Mouse (Mus musculus): ENCODE measurements around the gene Abhd14b. TPM values are rescaled to one million over a fixed set of nuclear protein-coding genes. Genes with fewer than 3 reads are reported as not detected.

The Abhd14b gene
- total RNA-seq, 1 experiment, result 1.9 TPM

DNA sequence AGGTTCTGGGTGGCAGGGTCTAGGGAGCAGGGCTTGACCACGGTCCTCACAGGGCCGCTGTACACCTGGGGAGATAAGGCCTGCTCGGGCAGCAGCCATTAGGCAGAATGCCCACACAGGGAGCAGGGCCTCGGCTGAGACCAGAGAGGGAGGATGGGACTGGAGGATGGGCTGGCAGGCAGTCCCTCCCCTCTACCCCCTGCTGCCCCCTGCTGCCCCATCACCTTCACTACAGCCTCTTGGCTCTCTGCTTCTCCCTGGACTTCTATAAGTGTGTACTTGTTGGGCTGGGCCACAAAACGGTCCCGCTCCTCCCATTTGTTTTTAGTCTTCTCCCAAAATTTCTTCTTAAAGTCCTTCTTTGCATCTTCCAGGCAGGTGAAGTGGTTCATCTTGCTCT, 27.2 kb downstream of the Abhd14b start:
- Histone ChIP-seq H3K4me3 (ENCODE audit: insufficient read depth in 1 of 2, low read depth in 1 of 2, low read length in 2 of 2, poor library complexity in 1 of 2, severe bottlenecking in 1 of 2) (peak overlapping the region; percentile 31 to 42; a peak in 2 of 4 replicates), H3K27ac (ENCODE audit: insufficient read depth, low read depth, low read length, poor library complexity, severe bottlenecking) (no peak overlapping the region), H3K4me1 (ENCODE audit: control insufficient read depth in 2 of 2, insufficient read depth in 2 of 2, low read length in 2 of 2, poor library complexity in 1 of 2) (peaks cover 5 to 27% of the 10 kb centered on the region in 2 experiments; a peak in 2 of 4 replicates), H3K9me3 (ENCODE audit: control insufficient read depth, insufficient read depth, low read depth, low read length) (no peaks in the 10 kb centered on the region), H3K9ac (ENCODE audit: insufficient read depth, low read depth, low read length, poor library complexity, severe bottlenecking) (no peak overlapping the region; the same call in 1 of the 2 replicates), H3K36me3 (ENCODE audit: control insufficient read depth, insufficient read depth, low read length, poor library complexity, severe bottlenecking) (peaks cover 2% of the 10 kb centered on the region)
- TF ChIP-seq CHD2 (IDR thresholded peaks at IDR 0.05; ENCODE audit: low read depth, low read length) (no peak), MAFK (IDR thresholded peaks at IDR 0.05; ENCODE audit: insufficient read depth, low read depth, low read length) (no peak), ZNF384 (IDR thresholded peaks at IDR 0.05; ENCODE audit: low read depth, low read length) (no peak), ZC3H11A (IDR thresholded peaks at IDR 0.05; ENCODE audit: borderline replicate concordance, low read depth, low read length) (no peak), HCFC1 (IDR thresholded peaks at IDR 0.05; ENCODE audit: borderline replicate concordance, insufficient read depth, low read length) (no peak; the same call in 1 of the 2 replicates)
- in situ Hi-C loops (cut with MboI; ENCODE audit: low sequenced_read_pairs in 2 of 2, unreplicated experiment in 2 of 2), result no loop called here
- DNase-seq (ENCODE audit: low read depth, low spot score), result no peak

DNA sequence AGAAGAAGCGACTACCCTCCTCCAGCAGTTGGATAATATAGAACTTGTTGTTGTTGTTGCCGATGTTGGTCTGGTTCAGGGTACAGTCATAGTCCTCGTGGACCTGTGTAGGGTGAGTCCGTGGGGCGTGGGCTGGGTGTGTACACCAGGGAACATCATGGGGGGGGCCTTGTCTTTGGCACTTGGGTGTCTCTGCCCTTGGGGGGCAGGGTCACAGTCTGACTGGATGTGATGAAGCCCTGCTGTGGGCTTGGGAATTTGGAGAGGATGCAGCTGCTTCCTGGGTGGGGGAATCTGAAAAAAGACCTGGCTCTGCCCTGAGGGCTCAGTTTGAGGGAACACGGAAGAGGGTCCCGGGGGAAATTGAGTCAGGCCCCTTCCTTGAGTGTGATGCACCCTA, 27.8 kb downstream of the Abhd14b start:
- in situ Hi-C loops (cut with MboI; ENCODE audit: low sequenced_read_pairs in 2 of 2, unreplicated experiment in 2 of 2), result no loop called here
- peaks cover 7% of the 10 kb centered on the region for H3K36me3 ChIP-seq (ENCODE audit: control insufficient read depth, insufficient read depth, low read length, poor library complexity, severe bottlenecking)
- no peaks in the 10 kb centered on the region for H3K9me3 ChIP-seq (ENCODE audit: control insufficient read depth, insufficient read depth, low read depth, low read length)
- H3K9ac ChIP-seq (ENCODE audit: insufficient read depth, low read depth, low read length, poor library complexity, severe bottlenecking), result no peak overlapping the region
- H3K27ac ChIP-seq (ENCODE audit: insufficient read depth, low read depth, low read length, poor library complexity, severe bottlenecking), result no peak overlapping the region
- no peak for DNase-seq (ENCODE audit: low read depth, low spot score)
- no peak for TF ChIP-seq CHD2 (IDR thresholded peaks at IDR 0.05; ENCODE audit: low read depth, low read length)
- peaks cover 5 to 24% of the 10 kb centered on the region in 2 experiments; a peak in 2 of 4 replicates for H3K4me1 ChIP-seq (ENCODE audit: control insufficient read depth in 2 of 2, insufficient read depth in 2 of 2, low read length in 2 of 2, poor library complexity in 1 of 2)
- H3K4me3 ChIP-seq (ENCODE audit: insufficient read depth in 1 of 2, low read depth in 1 of 2, low read length in 2 of 2, poor library complexity in 1 of 2, severe bottlenecking in 1 of 2), result peak overlapping the region; percentile 27 to 31; a peak in 3 of 4 replicates

DNA sequence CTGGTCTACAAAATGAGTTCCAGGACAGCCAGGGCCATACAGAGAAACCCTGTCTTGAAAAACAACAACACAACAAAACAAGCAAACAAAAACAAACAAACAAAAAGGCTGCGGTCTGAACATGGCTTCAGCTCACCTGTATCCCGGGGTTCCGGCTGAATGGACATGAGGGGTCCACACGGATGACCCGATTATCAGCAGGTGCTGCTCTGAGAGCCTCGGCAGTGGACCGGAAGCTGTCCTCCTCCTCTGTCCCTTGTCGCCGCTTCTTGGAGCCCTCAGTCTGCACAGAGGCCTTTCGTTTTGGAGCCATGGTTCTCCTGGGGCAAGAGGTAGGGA, 28.4 kb downstream of the Abhd14b start, which contains the start of gene Rrp9:
Rrp9 (plus strand) TSS at position 301 of the 339 bp plus-strand sequence.
- TF ChIP-seq ZNF384 (IDR thresholded peaks at IDR 0.05; ENCODE audit: low read depth, low read length), result no peak
- no peak for TF ChIP-seq ZC3H11A (IDR thresholded peaks at IDR 0.05; ENCODE audit: borderline replicate concordance, low read depth, low read length)
- TF ChIP-seq HCFC1 (IDR thresholded peaks at IDR 0.05; ENCODE audit: borderline replicate concordance, insufficient read depth, low read length), result no peak
- no peak for TF ChIP-seq CHD2 (IDR thresholded peaks at IDR 0.05; ENCODE audit: low read depth, low read length)
- TF ChIP-seq MAFK (IDR thresholded peaks at IDR 0.05; ENCODE audit: insufficient read depth, low read depth, low read length), result no peak
- in situ Hi-C loops (cut with MboI; ENCODE audit: low sequenced_read_pairs in 2 of 2, unreplicated experiment in 2 of 2), result no loop called here

DNA sequence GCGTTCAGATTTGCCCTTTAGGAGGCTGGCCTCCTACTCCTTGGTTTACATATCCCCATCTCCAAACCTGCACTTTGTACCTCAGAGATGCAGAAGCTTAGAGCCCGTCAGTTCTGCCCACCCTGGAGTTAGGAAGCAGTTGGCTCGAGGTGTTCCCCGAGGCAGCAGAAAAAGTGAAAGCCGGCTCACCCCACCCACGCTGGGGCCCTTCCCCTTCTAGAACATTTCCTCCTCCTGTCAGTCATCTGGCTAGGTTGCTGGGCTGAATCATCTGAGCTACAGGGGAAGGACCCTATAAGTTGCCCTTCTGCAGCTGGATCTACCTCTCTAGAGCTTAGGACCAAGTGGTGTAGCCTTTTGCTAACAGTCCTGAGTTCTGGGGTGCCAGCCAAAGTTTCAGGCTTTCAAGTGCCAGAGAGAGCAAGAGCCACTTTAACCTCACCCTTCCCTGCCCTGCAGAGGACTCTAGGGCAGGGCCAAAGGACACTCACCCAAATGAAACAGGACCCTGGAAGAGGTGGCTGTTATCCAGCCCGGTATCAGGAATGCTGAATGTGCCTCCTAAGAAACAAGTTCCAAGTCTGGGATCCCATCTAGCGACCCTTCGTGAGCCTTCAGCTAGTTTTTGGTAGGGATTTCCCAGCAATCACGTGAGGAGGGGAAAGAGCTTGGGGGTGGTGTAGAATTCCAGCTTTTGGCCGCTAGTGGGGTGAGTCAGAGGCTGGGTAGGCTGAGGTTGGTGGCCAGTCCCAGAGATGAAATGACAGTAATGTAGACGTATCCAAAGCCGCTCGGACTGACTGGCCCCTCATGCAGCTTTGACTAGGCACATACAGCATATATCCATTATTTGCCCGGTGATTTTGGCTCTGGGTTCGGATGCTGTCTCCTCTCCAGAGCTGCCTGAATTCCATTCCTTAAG, 29.0 kb downstream of the Abhd14b start:
- peak overlapping the region; percentile 54; the same call in 1 of the 2 replicates for H3K9ac ChIP-seq (ENCODE audit: insufficient read depth, low read depth, low read length, poor library complexity, severe bottlenecking)
- no peak for DNase-seq (ENCODE audit: low read depth, low spot score)
- peaks cover 18% of the 10 kb centered on the region for H3K36me3 ChIP-seq (ENCODE audit: control insufficient read depth, insufficient read depth, low read length, poor library complexity, severe bottlenecking)
- H3K4me3 ChIP-seq (ENCODE audit: insufficient read depth in 1 of 2, low read depth in 1 of 2, low read length in 2 of 2, poor library complexity in 1 of 2, severe bottlenecking in 1 of 2), result peak overlapping the region in 1 of 2 experiments; percentile 31; a peak in 2 of 4 replicates
- H3K9me3 ChIP-seq (ENCODE audit: control insufficient read depth, insufficient read depth, low read depth, low read length), result no peaks in the 10 kb centered on the region
- TF ChIP-seq ZC3H11A (IDR thresholded peaks at IDR 0.05; ENCODE audit: borderline replicate concordance, low read depth, low read length) (no peak), HCFC1 (IDR thresholded peaks at IDR 0.05; ENCODE audit: borderline replicate concordance, insufficient read depth, low read length) (no peak), MAFK (IDR thresholded peaks at IDR 0.05; ENCODE audit: insufficient read depth, low read depth, low read length) (no peak), CHD2 (IDR thresholded peaks at IDR 0.05; ENCODE audit: low read depth, low read length) (no peak), ZNF384 (IDR thresholded peaks at IDR 0.05; ENCODE audit: low read depth, low read length) (no peak)
- no peak overlapping the region for H3K27ac ChIP-seq (ENCODE audit: insufficient read depth, low read depth, low read length, poor library complexity, severe bottlenecking)
- in situ Hi-C loops (cut with MboI; ENCODE audit: low sequenced_read_pairs in 2 of 2, unreplicated experiment in 2 of 2), result no loop called here
- peaks cover 5 to 20% of the 10 kb centered on the region in 2 experiments; a peak in 2 of 4 replicates for H3K4me1 ChIP-seq (ENCODE audit: control insufficient read depth in 2 of 2, insufficient read depth in 2 of 2, low read length in 2 of 2, poor library complexity in 1 of 2)

More for the DNA sequence above, 28.4 kb downstream of the Abhd14b start, which contains the start of gene Rrp9:
- peaks cover 5 to 24% of the 10 kb centered on the region in 2 experiments; a peak in 2 of 4 replicates for H3K4me1 ChIP-seq (ENCODE audit: control insufficient read depth in 2 of 2, insufficient read depth in 2 of 2, low read length in 2 of 2, poor library complexity in 1 of 2)
- no peaks in the 10 kb centered on the region for H3K9me3 ChIP-seq (ENCODE audit: control insufficient read depth, insufficient read depth, low read depth, low read length)
- peaks cover 12% of the 10 kb centered on the region for H3K36me3 ChIP-seq (ENCODE audit: control insufficient read depth, insufficient read depth, low read length, poor library complexity, severe bottlenecking)
- no peak within 1 kb of the TSS for H3K27ac ChIP-seq (ENCODE audit: insufficient read depth, low read depth, low read length, poor library complexity, severe bottlenecking)
- peak within 1 kb of the TSS; percentile 54; the same call in 1 of the 2 replicates for H3K9ac ChIP-seq (ENCODE audit: insufficient read depth, low read depth, low read length, poor library complexity, severe bottlenecking)
- peak within 1 kb of the TSS; percentile 31 for H3K4me3 ChIP-seq (ENCODE audit: insufficient read depth in 1 of 2, low read depth in 1 of 2, low read length in 2 of 2, poor library complexity in 1 of 2, severe bottlenecking in 1 of 2)
- no peak for DNase-seq (ENCODE audit: low read depth, low spot score)
